Mouse (Mus musculus) ES-CJ7 (cell line): ENCODE data around the gene Fam170b.

Experiments used
- DNase-seq: peaks from one replicate; pipeline ENCODE4 v3.0.0; 2011; ENCODE audit warnings: low read depth, low spot score

Gene Fam170b

DNA sequence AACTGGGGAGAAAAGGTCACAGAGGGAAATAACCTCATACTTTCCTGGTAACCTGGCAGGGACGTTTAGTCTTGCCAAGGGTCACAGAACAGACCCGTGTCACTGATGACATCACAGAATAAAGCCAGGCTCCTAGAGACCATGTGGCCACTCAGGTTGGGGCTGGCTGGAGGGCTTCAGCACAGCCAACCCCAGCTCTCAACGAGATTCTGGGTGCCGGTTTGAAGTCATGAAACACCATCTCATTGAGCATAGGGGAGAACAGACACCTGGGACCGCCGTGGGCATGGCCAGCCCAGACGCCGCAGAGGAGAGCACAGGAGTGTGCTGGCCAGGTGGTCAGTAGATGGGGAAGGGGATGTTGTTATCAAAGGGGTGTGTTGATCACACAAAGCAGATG is at the start of gene Fam170b:
TSS of gene Fam170b (plus strand) at position 116 of the 400 bp plus-strand sequence.
- no peak for DNase-seq

GRCm38 (mm10) chr14:32784130-32784747 is 49.5 kb upstream of the Fam170b start:
- no peak for DNase-seq

GRCm38 (mm10) chr14:32784748-32785134 is 49.0 kb upstream of the Fam170b start:
- DNase-seq = no peak

DNA sequence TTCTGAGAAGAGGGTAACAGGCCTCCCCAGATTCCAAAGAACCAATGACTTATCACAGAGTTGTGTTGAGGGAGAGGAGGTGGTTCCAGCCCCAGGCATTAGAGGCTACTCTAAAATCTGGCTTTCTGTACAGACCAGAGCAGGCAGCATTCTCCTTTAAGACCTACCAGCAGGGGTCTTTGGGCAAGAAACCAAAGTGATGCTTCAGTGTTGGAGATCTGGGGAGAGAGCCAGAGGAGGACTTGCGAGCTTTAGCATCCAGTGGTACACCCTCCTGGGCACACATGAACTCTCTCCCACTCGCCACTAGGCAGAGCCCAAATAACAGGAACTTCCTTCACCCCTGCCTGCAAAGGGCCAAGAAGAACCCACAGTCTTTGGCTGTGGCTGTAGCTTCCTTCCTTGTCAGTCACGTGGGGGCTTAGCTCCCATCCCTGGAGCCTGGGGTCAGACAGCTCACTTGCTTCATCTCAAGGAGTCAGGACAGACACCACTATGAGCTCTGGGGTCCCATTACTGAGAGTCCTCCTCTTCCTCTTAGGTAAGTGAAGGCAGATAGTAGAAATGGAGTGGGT is 48.1 kb upstream of the Fam170b start, which contains the start of gene Tmem273:
TSS of gene Tmem273 (plus strand) at position 408 of the 575 bp plus-strand sequence.
- no peak for DNase-seq

GRCm38 (mm10) chr14:32787691-32788090 is 46.1 kb upstream of the Fam170b start:
- DNase-seq = no peak

DNA sequence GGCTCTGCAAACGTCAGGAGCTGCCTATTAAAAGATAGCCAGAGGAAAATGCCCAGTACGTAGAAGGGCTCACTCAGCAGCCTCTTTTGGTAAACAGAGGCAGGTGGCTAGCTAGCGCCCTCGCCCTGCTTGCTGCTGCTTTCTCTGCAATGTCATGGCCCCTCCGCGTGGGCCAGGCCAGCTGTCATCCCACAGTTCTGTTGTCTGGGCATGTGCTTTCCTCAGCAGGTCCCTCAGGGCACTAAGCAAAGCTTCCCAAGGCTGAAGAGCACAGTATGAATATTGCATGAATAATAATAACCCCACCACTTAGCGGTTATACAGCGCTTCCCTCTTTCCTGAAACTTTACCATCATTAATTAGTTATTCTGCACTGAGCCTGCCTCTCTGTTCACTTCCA is 37.4 kb upstream of the Fam170b start:
- DNase-seq = no peak

GRCm38 (mm10) chr14:32797803-32798202 is 36.0 kb upstream of the Fam170b start:
- DNase-seq = no peak

DNA sequence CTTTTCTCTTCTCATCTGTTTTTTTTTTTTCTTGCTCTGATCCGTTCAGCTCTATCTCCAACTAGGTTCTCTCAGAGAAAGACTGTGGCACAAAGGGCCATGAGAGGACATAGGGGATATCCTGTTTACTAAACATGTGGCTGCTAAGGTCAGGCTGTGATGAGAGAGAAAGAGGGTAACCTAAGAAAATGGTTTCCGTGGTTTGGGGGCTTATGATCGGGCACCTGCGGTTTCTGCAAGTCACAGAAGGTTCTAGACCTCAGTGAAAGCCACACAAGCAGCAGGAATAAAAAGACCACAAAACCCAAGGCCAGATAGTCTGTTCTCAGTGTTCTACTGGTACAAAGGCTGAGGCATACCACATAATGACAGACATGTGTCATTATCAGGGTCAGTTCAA is 35.4 kb upstream of the Fam170b start:
- no peak for DNase-seq

GRCm38 (mm10) chr14:32800048-32800447 is 33.7 kb upstream of the Fam170b start:
- DNase-seq = no peak

DNA sequence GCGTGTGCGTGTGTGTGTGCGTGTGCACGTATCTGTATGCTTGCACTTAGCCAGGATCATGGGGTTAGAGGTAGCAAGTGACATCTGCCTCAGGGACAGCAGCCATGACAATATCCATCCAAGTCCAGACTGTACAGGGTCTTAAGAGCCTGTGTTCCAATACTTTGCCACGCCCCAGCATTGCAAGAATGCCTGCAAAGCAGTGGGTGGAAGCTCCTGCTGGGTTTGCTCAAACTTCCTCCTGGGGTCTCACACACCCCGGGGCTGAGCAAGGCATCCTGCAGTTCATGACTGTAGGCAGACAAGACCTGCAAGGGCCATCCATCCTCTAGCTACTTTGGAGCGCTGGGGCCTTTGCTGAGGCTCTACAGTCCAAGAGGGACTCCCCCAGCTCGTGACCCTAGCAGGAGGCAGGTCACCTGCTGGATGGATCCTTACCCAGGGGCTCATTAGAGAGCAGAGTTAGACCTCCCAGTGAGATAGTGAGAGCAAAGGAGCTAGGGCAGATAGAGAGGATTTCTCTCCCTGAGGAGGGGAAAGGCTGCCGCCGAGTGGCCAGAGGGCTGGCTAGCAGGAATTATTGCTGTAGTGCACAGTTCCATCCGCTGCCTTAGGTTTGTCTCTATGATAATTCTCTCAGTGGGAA is 32.6 kb upstream of the Fam170b start:
- DNase-seq = peak; percentile 19

- DNase-seq = no peak
Observed at GRCm38 (mm10) chr14:32801662-32802024, 32.1 kb upstream of the Fam170b start.

- no peak for DNase-seq
Observed at GRCm38 (mm10) chr14:32810111-32810510, 23.7 kb upstream of the Fam170b start.

DNA sequence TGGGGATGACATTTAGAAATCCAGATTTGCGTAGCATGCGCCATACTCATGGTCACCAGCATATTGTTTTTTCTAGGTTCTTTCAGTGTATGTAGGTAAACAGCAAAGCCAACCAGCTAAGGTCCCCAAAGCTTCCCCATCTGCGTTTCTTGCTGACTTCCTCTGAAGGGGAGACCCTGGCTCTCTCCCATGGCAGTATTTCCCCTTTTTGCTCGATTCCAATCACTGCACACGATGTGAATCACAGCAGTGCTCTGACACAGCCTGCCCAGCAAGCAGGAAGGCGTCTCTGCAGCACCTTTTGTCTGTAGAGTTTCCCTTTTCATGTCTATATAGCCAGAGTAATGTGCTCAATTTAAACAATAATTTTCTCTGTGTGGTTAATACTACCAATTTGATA is 21.3 kb upstream of the Fam170b start:
- no peak for DNase-seq

- DNase-seq = no peak
Observed at GRCm38 (mm10) chr14:32814961-32815360, 18.8 kb upstream of the Fam170b start.

- DNase-seq = no peak
Observed at GRCm38 (mm10) chr14:32816533-32816932, 17.2 kb upstream of the Fam170b start.

- no peak for DNase-seq
Observed at GRCm38 (mm10) chr14:32817258-32817657, 16.5 kb upstream of the Fam170b start.

DNA sequence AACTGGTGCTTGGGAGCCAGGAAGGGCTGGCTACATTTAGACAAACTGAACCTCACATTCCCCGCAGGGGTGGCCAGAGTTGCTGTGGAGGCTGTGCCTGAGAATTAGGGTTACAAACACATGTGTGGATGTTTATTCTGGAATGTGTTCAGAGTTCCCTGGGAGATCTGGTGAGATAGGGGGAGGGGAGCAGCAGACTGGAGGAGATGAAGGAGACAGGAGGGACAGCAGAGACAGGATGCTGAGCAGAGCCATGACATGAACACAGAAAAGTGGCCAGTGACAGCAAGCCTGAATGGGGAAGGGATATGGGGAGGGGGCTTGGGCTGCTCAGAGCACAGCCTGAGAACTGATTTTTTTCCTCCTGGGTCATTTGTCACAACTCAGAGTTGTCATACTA is 14.5 kb upstream of the Fam170b start:
- DNase-seq = no peak

DNA sequence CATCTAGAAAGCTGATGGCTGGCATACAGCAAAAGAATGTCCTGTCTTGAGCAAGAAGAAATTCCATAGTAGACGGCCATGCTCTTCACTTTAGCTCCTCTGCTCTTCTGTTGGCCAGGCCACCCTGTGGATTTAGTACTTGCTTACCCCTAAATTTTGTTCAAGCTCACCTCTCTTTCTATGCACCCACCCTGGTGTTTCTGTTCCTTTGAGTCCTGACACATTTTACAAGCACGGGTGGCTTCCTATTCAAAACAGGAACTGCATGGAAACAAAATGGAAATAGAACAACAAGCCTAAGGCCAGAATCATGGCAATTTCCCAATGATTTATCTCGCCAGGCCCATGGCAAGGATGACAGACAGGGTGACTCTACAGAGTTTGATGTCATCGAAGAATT is 10.9 kb upstream of the Fam170b start:
- DNase-seq = no peak

DNA sequence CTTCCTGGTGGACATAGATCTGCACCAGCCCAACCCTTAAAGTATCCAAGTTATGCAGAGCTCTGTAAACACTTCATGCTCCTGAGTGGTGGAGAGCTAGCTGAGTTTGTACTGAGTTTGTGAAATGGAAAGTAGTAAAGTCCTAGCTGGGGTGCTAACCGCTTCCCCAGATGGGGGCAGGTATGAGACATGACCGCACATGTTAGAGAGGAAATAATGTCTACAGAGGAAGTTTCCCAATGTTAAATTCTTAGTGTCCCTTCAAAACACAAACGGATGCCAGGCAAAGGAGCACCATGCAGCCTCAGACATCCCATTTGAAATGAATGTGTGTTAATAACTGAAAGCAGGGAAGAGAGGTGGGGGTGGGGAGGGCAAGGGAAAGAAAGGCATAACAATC is 9.9 kb upstream of the Fam170b start:
- DNase-seq = no peak

GRCm38 (mm10) chr14:32824267-32825150 is 9.3 kb upstream of the Fam170b start:
- DNase-seq = no peak

DNA sequence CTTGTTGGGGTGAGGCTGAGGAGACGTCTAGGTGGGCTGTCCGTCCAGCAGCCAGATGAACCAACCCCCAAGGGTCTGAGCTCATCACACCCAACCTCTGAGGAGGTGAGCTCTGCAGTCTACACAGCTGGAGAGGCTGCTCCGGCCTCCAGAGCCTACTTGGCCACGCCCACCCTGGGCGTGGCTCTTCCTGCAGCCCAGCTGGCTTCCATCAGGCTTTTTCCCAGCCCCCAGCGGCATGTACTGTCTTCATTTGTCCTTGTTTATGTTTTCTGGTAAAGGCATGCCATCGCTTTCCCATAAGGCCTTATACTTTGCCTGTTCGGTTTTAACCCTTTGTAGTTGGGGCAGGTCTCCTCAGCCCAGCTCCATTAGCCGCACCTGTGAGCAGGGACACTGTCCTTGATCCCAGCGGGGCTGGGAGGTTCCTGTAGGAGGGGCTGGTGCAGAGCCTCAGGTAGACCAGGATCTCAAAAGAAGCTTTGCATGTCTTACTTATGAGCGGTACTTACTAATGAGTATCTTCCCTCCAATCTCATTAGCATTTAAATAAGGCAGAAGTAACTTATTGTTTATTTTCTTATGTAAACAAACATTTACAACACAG is 8.2 kb upstream of the Fam170b start:
- peak; percentile 64 for DNase-seq

DNA sequence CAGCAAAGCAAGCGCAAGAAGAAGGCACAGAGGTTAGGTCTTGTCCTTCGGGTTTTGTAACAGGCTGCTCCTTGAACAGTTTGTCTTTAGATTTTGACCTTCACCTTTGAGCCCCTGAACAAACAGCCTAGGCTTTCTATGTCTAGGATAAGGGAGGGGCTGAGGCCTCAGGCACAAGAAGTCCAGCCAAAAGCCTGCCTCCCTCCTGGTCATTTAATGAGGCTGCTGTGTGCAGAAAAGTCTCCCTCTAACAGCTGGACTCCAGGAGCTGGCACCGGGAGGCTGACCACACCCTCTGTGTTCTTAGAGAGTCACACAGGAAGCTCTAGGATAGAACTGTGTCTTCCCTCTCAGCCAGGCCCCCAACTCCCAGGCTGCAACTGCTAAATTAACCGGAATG is 6.6 kb upstream of the Fam170b start:
- DNase-seq = peak; percentile 19
